Mouse (Mus musculus) gastrocnemius, adult 18-20 months (tissue): ENCODE measurements around the gene Cenpb. TPM values are rescaled to one million over a fixed set of nuclear protein-coding genes. Genes with fewer than 3 reads are reported as not detected.
A peak's percentile ranks its signal among the peaks of the same experiment; 100 is the strongest.
"Not testable (repeated sequence)": the region's sequence is repeated elsewhere in the genome, so short reads cannot be mapped to it uniquely, and the experiment has no call there.

Experiments used
- DNase-seq: peaks from one replicate; pipeline ENCODE4 v3.0.0; 2021; ENCODE audit warnings: low spot score
- long read RNA-seq, 2 experiments: library from polyadenylated mRNA; stranded (forward); transcript quantifications; one replicate each; pipeline ENCODE4 v2.0.0; 2021
- total RNA-seq, 2 experiments: library from RNA; stranded (reverse); gene quantifications; 2 replicates each; pipeline ENCODE4 v1.2.3; 2021

Gene Cenpb
- total RNA-seq, result 10 to 100 TPM; 67.4 to 72.2 TPM
- long read RNA-seq, experiment 1, full-length matches to known transcripts, result 97 of 100 reads
- long read RNA-seq, experiment 1, partial matches to known transcripts, result 0 of 100 reads
- long read RNA-seq, experiment 1, other reads (novel, unspliced or antisense), result 3 of 100 reads
- long read RNA-seq, experiment 2, full-length matches to known transcripts, result 98 of 98 reads
- long read RNA-seq, experiment 2, partial matches to known transcripts, result 0 of 98 reads
- long read RNA-seq, experiment 2, other reads (novel, unspliced or antisense), result 0 of 98 reads

DNA sequence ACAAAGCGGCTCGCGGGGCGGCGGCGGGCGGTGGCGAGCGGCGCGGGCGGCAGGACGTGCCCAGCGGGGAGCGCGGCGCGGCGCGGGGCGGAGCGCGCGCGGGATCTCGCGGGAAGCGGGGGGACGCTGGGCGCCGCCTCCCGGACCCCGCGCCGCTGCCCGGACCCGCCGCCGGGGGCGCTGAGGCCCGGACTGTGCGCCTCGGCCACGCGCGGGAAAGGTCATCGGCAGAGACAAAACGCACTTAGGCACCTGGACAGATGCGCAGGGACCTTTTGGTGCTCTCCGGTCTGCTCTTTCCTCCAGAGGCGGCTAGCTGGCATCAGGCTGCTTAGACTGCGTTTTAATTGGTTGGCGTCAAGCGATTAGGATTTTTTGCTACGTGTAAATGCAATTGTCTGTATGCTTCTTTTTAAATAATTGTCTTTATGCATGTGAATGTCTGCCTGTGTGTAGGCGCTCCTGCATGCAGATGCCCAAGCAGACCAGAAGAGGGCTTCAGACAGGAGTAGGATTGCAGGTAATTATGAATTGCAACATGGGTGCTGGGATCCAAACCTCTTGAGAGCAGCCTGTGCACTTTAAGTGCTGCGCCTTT, at the start of gene Cenpb:
Gene Cenpb, minus strand, starts transcription at position 78 of the 598 bp plus-strand sequence.
- DNase-seq, result peak; percentile 78

DNA sequence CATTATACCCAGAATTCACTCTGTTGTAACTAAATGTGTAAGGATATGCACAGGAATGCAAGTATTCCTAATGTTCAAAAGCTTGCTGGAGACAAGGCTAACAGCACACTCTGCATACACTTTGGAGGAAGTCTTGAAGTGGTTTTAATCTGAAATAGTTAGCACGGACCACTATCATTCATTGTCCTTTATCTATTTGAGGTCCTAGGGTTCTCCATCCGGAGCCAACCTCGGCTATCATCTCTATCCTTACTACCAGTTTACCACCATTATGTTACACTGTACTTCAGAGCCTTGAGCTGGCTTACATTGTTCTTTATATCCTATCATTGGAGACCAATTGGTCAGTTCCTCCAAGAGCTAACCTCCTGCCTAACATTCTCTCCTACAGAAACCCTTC, 47.4 kb upstream of the Cenpb start:
- DNase-seq, result no peak

DNA sequence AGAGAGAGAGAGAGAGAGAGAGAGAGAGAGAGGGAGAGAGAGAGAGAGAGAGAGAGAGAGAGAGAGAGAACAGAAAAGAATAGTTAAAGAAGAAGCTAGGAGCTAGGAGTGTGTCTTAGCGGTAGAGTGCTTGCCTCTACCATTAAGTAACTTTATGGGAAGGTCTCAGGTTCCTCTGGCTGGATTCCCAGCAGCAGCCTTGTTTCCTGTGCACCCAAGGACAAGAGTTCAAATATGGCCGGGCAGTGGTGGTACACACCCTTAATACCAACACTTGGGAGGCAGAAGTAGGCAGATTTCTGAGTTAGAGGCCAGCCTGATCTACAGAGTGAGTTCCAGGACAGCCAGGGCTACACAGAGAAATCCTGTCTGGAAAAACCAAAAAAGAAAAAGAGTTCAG, 46.8 kb upstream of the Cenpb start:
- DNase-seq, result not testable (repeated sequence)

DNA sequence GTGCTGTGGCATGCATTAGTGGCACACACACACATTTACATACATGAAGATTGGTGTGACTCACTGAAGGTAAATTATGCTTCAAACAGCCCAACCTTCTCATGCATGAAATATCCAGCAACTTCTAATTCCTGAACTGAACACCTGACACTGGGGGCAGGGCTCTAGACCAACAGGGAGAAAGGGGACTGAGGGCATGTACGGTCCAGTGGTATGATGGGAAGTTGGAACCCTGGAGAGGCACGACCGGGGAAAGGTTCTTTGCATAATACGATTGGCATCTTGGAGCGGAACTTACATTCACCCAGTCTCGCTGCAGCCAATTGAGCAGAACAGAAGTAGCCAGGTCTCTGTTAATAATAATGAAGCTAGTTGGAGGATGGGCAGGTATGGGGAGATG, 45.3 kb upstream of the Cenpb start:
- DNase-seq, result no peak

DNA sequence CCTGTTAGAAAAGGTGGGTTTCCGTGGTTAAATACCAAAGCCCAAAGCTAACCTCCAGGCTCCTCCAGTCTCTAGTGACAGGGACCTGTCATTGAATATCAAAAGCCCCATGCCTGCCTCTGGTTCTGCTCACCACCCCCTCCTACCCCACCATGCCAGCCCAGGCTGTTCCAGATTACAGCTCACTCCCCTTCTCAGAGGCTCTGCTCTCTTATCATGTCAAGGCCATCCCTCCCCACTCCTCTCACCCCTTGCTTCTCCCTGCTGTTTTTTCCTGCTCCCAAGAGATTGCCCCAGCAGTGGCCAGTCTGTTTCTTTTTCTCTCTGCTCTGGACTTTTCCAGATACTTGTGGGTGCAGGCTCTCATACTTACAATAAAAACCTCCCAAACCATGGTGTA, 43.7 kb upstream of the Cenpb start:
- DNase-seq, result no peak

DNA sequence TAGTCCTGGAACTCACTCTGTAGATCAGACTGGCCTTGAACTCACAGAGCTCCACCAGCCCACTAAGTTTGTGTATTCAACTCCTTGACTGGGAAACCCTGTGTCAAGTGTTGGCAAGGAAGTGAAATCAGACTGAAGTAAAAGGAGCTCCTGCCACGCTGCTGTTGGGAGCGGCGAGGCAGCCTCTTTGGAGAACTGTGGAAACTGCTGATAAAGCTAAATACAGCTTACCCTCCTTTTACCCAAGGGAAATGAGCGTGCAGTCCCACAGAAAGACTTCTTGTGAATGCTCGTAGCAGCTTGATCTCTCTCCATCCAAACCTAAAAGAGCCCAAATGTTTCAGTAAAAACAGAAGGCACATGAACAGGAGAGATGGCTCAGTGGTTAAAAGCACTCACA, 42.7 kb upstream of the Cenpb start:
- DNase-seq, result no peak

DNA sequence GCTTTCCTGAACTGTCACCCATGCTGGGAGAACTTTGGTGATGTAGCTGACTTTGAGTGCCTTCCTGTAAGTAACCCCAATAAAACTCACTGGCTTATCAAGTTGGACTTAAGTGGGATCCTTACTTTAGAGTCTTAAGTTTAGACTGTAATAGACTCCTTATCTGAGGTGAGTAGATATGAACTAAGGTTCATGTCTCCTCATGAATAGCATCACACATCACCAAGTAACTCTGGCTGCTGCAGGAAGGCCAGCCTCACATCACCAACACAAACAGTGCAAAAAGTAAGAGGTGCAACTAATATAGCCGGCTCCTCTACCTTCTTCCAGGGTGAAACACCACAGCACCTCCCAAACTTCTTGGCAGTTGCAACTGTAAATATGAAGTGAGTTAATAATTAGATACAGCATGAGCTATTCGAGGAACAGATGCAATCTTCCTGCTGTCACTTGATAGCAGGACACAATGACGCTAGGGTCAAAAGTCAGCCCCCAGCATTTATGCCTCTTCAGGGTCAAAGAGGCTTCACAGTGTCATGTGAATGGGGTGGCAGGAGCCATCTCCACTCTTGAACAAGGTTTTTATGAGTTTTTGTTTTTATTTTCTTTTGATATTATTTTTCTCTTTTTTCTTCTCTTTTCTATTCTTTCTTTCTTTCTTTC, 42.1 kb upstream of the Cenpb start:
- DNase-seq, result no peak

DNA sequence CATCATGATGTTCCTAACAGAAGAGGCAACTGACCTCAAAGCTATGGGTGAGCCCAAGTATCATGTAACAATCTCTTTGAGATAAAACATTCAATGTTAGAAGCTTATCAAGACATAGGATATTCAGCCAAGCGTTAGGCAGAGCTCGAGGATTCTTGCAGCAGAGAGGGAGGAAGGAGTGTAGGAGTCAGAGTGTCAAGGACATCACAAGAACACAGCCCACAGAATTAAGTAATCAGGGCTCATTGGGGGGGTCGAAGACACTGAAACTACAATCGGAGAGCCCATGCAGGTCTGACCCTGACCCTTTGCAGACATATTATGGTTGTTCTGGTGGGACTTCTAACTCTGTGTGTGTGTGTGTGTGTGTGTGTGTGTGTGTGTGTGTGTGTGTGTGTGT, 40.2 kb upstream of the Cenpb start:
- no peak for DNase-seq

DNA sequence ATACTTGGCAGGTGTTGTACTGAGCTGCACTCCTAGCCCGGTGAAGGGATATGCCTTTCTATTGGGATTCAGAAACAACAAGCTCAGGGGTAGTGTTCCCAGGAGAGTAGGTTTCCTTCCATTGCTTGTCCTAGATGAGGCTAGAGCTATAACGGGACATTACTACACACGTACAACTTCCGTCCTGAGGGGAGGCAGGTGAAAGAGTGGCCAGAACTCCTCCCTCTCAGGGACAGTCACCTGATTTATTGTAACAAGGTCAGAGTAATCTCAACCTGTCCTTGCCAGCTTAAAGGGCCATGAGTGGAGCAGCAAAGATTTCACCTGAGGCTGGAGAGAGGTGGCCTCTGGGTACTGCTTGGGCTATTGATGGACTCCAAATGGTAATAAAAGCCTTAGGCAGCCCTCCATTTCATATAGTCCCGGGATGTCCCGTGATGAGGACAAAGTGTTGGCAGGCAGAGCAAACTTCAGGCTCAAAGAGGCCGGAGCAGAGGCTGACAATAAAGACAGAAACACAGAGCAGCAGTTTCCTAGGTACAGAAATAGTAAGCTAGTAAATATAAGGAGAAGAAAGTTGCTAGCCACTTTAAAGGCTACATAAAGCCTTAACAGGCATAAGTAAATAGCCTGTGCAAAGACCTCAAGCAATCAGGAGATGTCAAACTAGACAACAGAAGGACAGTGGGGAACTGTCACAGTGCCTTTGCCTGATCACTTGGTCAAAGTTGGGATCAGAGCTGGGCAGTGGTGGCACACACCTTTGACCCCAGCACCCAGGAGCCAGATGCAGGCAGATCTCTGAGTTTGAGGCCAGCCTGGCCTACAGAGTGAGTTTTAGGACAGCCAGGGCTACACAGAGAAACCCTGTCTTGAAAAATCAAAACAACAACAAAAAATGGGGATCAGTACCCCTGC, 36.3 kb upstream of the Cenpb start:
- DNase-seq, result peak; percentile 62

DNA sequence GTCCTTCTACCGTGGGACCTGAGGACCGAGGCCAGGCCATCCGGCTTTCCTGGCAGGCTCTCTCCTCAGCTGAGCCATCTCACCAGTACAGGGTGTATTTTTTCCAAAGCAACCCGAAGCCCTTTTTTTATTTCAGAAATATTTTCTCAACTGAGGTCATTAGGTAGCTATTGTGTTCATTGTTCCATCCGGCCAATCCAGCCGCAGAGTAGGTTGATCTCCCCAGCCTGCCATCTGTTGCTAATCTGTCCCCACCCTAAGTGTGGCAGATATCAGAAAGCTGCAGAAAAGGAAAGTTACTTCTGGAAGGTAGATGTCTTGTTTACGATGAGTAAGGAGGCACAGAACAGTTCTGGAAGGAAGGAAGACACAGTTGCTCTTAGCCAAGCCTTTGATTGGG, 33.9 kb upstream of the Cenpb start:
- no peak for DNase-seq

DNA sequence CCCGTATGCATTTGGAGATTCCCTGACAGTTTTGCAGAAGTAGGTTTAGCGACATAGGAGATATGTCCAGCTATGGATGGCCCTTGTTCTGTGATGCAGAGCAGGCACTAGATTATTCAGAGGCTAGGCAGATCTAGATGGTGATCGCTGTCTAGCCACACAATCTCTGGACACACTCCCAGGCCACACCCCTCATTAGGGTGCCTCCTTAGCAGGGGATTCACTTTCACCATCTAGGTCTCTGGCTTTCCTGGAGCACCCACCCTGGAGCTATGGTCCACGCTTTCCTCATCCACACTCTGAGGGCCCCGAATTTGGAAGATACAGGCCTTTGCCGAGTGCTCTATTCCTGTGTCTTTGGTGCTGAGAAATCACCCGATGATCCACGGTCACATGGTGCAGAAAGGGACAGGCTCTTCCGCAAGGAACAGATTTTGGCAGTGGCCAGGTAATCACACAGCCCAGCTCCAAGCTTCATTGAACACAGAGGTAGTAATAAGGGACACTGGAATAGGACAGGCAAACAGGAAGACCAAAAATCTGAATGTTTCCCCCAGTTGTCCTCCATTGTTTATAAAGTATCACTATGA, 31.3 kb upstream of the Cenpb start:
- peak; percentile 43 for DNase-seq

DNA sequence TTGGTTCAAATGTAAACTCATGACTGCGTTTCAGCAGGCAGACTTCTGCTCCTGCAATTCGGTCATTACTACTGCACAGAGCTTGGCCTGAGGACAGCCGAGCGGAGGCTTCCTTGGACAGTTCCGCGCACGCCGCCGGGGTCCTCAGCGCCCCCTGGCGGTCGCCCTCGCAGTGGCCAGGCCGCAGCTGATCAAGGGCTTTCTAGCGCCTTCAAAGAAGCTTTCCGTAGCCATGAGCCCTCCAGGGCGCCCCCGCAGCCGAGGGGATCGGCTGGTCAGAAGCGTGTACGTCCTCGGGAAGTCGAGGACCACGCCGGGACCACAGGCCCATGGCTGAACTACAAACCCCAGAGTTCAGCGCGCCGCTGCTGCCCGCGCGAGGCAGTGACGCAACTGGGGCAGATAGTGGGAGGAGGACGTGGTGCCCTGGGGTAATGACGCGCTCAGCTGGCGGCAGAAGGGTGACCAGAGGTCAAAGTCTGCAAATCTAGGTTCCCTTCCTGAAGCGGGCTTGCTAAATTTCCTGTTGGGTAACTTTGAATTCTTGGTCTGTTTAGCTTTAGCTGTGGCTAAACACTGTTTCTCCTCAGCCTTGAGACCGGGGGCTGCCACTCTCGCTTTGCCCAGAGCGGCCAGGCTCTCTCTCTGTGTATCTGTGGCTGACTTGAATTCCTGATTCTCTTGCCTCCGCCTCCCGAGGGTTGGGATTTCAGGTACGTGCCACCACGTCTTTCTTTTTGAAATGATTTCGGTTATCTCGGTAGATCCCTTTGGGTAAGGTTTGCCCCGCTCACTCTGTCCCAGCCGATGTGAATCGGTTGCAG, 30.3 kb upstream of the Cenpb start:
- peak; percentile 96 for DNase-seq

DNA sequence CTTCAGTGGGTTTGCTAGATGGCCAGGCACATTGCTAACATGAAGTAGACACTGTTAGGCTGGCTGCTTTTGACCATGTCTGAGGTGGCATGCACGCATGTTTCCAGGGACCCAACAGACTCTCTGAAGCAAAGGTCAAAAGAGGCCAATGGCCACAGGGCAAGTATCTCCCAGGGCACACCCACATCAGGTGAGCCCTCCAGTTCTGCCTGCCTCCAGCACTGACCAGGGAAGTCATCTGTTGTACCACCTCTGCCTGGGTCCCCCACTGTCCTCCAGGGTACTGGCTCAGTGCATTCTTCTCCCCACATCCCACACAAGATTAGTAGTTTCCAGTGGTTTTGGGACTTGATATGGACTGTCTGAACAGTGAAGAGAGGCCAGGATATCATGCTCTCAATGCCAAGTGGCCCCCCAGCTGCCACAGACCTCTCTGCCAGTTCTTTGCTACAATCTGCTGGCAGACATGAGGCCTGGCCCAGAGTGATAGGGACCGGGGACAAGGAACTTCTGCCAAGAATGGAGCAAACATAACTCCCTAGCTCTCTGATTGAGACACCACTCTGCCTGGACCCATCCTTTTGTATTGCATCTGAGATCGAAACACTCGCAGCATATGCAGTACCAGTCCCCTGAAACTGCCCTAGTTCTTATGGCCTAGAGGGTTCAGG, 29.4 kb upstream of the Cenpb start:
- DNase-seq, result no peak

DNA sequence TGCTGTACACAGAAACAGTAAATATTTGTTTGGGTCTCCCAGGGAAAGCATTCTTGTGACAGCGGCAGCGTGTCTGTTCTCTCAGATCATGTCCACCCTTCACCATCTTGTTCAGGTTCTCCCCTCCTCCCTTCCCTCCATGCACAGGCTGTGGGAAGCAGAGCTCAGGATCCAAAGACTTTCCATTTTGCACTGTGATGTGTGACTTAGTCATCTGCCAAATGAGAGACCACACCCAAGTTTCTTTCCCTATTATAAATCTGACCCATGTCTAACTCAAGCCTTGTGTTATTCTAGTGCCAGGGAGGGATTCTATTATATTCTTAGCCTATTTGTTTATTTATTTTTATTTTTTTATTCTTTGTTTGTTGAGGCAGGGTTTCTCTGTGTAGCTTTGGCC, 28.5 kb upstream of the Cenpb start:
- DNase-seq, result no peak

DNA sequence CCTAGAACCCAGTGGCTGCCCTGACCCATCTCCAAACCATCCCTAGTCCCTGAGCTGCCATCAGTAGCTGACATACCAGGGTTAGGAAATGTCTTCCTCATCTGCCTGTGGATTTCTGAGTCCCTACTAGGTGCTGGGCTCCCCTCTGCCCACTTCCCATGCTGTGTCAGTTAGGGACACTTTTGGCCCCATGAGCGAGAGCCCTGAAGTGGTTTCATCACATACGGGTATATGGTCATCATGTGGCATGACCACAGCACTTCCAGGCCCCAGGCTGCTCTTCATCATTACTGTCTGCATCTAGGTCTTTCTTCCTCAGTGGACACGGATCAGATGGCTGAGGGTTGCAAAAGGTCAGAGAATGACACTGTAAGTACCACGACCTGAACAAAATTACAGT, 26.9 kb upstream of the Cenpb start, which contains the start of gene Ap5s1:
Gene Ap5s1, plus strand, starts transcription at position 301 of the 400 bp plus-strand sequence.
- DNase-seq, result no peak

DNA sequence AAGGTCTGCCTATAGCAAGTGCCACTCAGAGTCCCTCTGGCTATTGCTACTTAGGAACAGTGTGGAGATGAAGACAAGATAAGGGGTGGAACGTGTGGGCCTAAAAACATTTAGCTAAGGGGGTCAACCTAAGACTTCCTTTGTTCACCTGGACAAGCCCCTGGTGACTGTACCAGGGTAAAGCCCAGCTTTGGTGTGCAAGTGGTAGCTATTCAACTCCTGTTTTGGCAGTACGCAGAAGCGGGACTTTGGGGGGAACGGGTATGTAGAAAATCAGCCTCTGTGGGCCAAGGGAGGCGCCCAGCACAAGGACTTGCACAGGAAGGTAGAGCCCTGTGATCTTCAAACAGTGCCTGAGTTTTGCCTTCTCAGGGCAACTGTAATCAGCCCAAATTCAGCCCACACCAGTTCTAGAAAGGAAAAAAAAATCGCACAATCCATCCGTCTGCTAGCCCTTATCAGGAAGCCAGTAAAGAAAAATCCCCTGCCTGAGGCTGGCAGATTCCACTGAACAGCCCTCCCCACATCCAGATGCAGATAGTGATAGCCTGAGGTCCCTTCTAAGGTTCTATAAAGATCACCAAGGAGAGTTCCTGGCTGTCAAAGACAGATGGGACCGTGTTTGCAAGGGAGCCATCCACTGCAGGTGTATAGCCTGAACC, 25.8 kb upstream of the Cenpb start:
- no peak for DNase-seq

DNA sequence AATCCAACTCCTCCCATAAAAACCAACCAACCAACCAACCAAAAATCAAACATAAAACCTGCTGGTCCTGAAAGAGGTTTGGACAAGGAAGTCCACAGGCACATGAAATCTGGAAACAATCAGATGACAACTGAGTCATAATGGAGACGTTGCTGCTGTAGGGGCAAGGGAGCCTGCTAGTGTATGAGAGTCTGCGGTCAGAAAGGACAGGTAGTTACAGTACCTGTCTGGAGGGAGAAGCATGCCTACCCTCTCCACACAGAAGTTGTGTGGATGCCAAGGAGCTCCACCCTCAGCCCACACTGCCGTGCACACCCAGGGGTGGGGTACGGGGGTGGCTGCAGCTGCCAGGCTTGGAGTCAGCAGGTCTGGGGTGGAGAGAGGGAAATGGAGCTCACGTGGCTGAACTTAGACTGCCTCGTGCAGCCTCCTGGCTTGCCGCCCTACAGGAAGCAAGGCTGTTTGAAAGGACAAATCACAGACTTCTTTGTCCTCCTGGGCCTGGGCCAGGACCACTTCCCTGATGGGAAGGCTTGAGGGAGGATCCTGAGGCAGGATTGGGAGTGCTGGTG, 24.6 kb upstream of the Cenpb start:
- peak; percentile 95 for DNase-seq

DNA sequence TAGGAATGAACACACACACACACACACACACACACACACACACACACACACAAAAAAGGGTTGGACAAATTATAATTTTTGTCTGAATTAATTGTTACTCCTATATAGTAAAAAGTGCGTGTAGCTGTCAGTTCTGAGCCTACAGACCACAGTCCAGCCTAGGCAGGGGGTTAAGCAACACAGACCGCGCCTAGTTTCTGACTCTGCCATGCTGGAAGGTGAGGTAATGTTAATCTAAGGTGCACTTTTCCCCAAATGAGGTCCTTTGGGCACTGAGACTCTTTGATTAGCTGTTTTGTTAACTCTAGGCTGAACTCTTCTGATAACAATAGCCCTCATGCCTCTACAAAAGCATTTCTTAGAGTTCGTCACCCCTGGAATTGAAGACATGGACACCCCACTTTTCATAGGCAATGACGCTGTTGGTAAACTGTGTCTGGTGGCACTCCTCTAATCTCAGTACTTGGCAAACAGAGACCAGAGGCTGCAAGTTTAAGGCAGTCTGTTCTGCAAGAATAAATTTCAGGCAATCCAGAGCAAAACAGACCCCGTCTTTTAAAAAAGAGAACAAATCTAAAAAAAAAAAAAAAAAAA, 24.0 kb upstream of the Cenpb start:
- DNase-seq, result no peak

DNA sequence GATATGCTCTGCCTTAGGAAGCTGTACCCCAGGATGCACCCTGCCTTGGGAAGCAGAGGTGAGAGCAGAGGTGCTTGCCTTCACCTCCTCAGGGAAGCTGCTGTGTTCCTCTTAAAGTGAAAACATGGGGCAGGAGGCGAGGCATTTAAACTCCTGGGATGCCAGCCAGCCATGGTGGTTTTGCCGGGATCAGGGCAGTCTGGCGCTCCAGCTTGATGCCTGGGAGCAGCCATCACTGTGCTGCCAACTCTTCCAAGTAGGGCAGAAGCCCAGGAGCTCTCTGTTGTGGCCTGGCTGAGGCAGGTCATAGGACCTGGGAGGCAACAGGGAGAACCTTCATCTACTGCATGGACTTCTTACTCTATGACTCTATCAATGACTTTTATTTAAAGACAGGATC, 21.4 kb upstream of the Cenpb start:
- DNase-seq, result no peak
